Mouse (Mus musculus): ENCODE data around the gene Sgms1. TPM values are rescaled to one million over a fixed set of nuclear protein-coding genes. Genes with fewer than 3 reads are reported as not detected.
"Not testable (repeated sequence)": the region's sequence is repeated elsewhere in the genome, so short reads cannot be mapped to it uniquely, and the experiment has no call there.

Sgms1 gene
- polyA plus RNA-seq, 1 experiment from 2014 or later = 43.0 TPM

DNA sequence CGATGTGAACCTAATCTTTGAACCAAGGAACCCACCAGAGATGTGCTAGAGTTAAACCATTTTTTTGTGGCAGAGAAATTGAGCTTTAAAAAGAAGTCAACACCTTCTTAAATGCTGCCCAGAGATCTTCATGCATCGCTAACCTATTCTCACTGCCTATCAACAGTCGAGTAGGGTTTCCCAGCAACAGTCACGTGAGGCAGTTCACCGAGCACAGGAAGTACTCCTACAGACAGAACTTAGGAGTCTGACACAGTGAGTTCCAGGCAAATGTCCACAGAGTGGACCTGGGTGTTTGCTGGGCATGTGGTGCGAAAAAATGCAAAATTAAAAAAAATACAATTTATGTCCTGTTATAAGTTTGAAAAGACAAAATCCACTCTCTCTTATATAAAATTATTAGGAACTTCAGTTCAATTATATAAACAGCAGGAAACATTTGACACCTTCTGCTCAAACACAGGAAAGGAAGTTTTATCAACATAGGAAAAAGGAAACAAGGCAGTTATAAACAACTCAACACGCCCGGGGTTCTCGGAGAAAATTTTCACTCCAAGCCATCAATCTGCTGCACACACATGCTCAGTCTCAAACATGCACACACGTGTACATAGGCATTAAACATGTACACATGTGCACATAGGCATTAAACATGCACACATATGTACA is 64.3 kb downstream of the Sgms1 start:
- WGBS = 52% methylated on average over 10 of the region's 10 CpGs
- no peak overlapping the region for H3K9ac ChIP-seq (ENCODE audit: low read length)
- no peaks in the 10 kb centered on the region for H3K9me3 ChIP-seq (replicated peaks; ENCODE audit: control insufficient read depth, low read length)
- H3K27me3 ChIP-seq (ENCODE audit: control insufficient read depth, insufficient read depth, low read length) = no peaks in the 10 kb centered on the region
- no peak overlapping the region for H3K4me3 ChIP-seq (replicated peaks; ENCODE audit: low read length)
- ATAC-seq (ENCODE audit: insufficient read depth, low FRiP score) = no peak
- H3K36me3 ChIP-seq (ENCODE audit: control insufficient read depth, insufficient read depth, low read length) = no peaks in the 10 kb centered on the region
- no peak overlapping the region for H3K4me2 ChIP-seq (ENCODE audit: low read depth, low read length)
- no peak overlapping the region for H3K27ac ChIP-seq (ENCODE audit: low read length)
- peaks cover 25% of the 10 kb centered on the region for H3K4me1 ChIP-seq (ENCODE audit: control insufficient read depth, insufficient read depth, low read length)

DNA sequence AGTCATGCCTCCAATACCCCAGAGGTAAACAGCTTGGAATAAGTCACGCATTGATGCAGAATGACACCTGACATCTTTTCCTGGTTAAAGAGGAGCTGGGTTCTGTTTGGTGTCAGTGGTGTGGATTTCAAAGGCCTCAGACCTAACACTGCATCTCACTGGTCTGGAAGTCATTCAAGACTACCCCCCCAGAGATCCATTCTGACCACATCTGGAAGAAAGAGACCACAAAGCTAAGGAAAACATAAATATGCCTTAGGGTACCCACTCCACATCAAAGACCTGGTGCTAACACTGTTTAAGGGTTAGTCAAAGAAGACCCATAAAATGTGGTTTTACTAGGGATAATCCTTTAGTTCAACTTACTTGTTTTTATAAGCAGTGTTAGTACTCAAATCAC is 65.0 kb downstream of the Sgms1 start:
- Histone ChIP-seq H3K4me1 (ENCODE audit: control insufficient read depth, insufficient read depth, low read length) (peaks cover 24% of the 10 kb centered on the region), H3K4me3 (replicated peaks; ENCODE audit: low read length) (no peak overlapping the region), H3K4me2 (ENCODE audit: low read depth, low read length) (no peak overlapping the region), H3K36me3 (ENCODE audit: control insufficient read depth, insufficient read depth, low read length) (no peaks in the 10 kb centered on the region), H3K27ac (ENCODE audit: low read length) (no peak overlapping the region), H3K9ac (ENCODE audit: low read length) (no peak overlapping the region), H3K9me3 (replicated peaks; ENCODE audit: control insufficient read depth, low read length) (no peaks in the 10 kb centered on the region), H3K27me3 (ENCODE audit: control insufficient read depth, insufficient read depth, low read length) (no peaks in the 10 kb centered on the region)
- 94% methylated on average over 1 of the region's 1 CpGs for WGBS
- ATAC-seq (ENCODE audit: insufficient read depth, low FRiP score) = no peak

- Histone ChIP-seq H3K4me1 (ENCODE audit: control insufficient read depth, insufficient read depth, low read length) (peaks cover 24% of the 10 kb centered on the region), H3K9ac (ENCODE audit: low read length) (no peak overlapping the region), H3K9me3 (replicated peaks; ENCODE audit: control insufficient read depth, low read length) (no peaks in the 10 kb centered on the region), H3K27me3 (ENCODE audit: control insufficient read depth, insufficient read depth, low read length) (no peaks in the 10 kb centered on the region), H3K4me2 (ENCODE audit: low read depth, low read length) (peak overlapping the region; percentile 8), H3K4me3 (replicated peaks; ENCODE audit: low read length) (no peak overlapping the region), H3K36me3 (ENCODE audit: control insufficient read depth, insufficient read depth, low read length) (no peaks in the 10 kb centered on the region), H3K27ac (ENCODE audit: low read length) (peak overlapping the region; percentile 90)
- ATAC-seq (ENCODE audit: insufficient read depth, low FRiP score) = peak; percentile 59; the same call in 1 of the 2 replicates
- WGBS = 57% methylated on average over 11 of the region's 11 CpGs
Observed at GRCm38 (mm10) chr19:32323070-32323469, 66.4 kb downstream of the Sgms1 start.

- H3K4me3 ChIP-seq (replicated peaks; ENCODE audit: low read length) = no peak overlapping the region
- H3K4me1 ChIP-seq (ENCODE audit: control insufficient read depth, insufficient read depth, low read length) = peaks cover 24% of the 10 kb centered on the region
- 44% methylated on average over 3 of the region's 3 CpGs for WGBS
Observed at GRCm38 (mm10) chr19:32322429-32323035, 67.0 kb downstream of the Sgms1 start.

DNA sequence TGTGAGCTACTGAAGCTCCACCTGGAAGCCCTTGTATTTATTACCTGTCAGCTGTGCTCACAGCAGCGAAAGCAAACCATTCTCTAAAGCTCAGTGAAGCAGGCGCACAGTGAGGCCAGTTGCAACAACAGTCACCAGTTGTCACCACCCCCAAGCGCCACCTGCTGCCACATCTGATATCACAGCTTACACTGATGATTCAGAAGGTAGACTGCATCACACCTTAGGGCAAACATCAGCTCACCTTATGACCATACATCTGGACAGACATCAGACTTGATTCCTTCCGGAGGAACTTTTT is 69.2 kb downstream of the Sgms1 start:
- ATAC-seq (ENCODE audit: insufficient read depth, low FRiP score) = peak; percentile 37; the same call in 1 of the 2 replicates

More at GRCm38 (mm10) chr19:32322429-32323035, 67.0 kb downstream of the Sgms1 start:
- H3K4me2 ChIP-seq (ENCODE audit: low read depth, low read length) = peak overlapping the region; percentile 8
- H3K27ac ChIP-seq (ENCODE audit: low read length) = peak overlapping the region; percentile 90
- no peaks in the 10 kb centered on the region for H3K9me3 ChIP-seq (replicated peaks; ENCODE audit: control insufficient read depth, low read length)
- H3K36me3 ChIP-seq (ENCODE audit: control insufficient read depth, insufficient read depth, low read length) = no peaks in the 10 kb centered on the region
- H3K27me3 ChIP-seq (ENCODE audit: control insufficient read depth, insufficient read depth, low read length) = no peaks in the 10 kb centered on the region
- H3K9ac ChIP-seq (ENCODE audit: low read length) = peak overlapping the region; percentile 42
- peak; percentile 83 for ATAC-seq (ENCODE audit: insufficient read depth, low FRiP score)

DNA sequence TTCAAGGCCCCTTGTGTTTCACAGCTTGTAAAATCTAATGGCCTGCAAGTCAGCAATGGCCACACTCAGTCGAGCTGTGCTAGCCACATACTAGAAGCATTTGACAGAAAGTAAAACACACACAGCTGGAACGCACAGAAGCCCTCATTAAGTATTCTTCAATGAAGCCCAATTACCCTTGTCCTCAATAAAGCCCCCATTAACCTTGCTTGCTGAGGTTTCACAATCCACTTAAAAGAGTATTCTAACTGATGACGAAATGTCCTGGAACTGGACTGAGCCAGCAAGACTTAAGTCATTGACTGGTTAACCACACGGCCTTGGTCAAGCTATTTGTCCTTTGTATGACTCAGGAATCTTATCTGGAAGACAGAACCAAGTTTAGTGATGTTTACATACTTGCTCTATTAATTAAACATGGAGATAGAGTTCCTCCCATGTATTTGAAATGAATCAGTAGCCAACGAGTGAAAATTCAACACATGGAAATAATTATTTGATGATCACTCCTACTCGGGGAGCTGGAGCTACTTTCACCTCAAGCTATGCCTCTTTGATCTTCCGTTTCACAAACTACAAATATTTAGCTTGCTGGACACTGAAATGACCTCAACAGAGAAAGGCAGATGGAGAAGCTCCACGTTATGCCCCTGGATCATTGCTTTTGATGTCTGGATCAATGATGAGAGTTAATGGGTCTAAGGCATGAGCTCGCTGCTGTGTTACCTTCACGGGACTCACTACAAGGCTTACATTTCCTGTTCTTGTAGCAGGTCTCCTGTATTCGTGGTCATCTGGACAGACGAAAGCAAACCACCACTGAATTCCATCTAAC is 69.8 kb downstream of the Sgms1 start:
- ATAC-seq (ENCODE audit: insufficient read depth, low FRiP score) = no peak
- H3K27ac ChIP-seq (ENCODE audit: low read length) = no peak overlapping the region
- peaks cover 18% of the 10 kb centered on the region for H3K4me1 ChIP-seq (ENCODE audit: control insufficient read depth, insufficient read depth, low read length)
- H3K36me3 ChIP-seq (ENCODE audit: control insufficient read depth, insufficient read depth, low read length) = no peaks in the 10 kb centered on the region
- no peak overlapping the region for H3K9ac ChIP-seq (ENCODE audit: low read length)
- WGBS = 48% methylated on average over 12 of the region's 12 CpGs
- H3K27me3 ChIP-seq (ENCODE audit: control insufficient read depth, insufficient read depth, low read length) = no peaks in the 10 kb centered on the region
- no peaks in the 10 kb centered on the region for H3K9me3 ChIP-seq (replicated peaks; ENCODE audit: control insufficient read depth, low read length)
- H3K4me3 ChIP-seq (replicated peaks; ENCODE audit: low read length) = no peak overlapping the region
- H3K4me2 ChIP-seq (ENCODE audit: low read depth, low read length) = peak overlapping the region; percentile 13; the same call in 1 of the 2 replicates

More for the DNA sequence above, 69.2 kb downstream of the Sgms1 start:
- no peak overlapping the region for H3K27ac ChIP-seq (ENCODE audit: low read length)
- H3K36me3 ChIP-seq (ENCODE audit: control insufficient read depth, insufficient read depth, low read length) = no peaks in the 10 kb centered on the region
- peak overlapping the region; percentile 13; the same call in 1 of the 2 replicates for H3K4me2 ChIP-seq (ENCODE audit: low read depth, low read length)
- H3K4me3 ChIP-seq (replicated peaks; ENCODE audit: low read length) = no peak overlapping the region
- H3K9me3 ChIP-seq (replicated peaks; ENCODE audit: control insufficient read depth, low read length) = no peaks in the 10 kb centered on the region
- no peaks in the 10 kb centered on the region for H3K27me3 ChIP-seq (ENCODE audit: control insufficient read depth, insufficient read depth, low read length)
- H3K4me1 ChIP-seq (ENCODE audit: control insufficient read depth, insufficient read depth, low read length) = peaks cover 23% of the 10 kb centered on the region
- 49% methylated on average over 4 of the region's 4 CpGs for WGBS
- H3K9ac ChIP-seq (ENCODE audit: low read length) = no peak overlapping the region

- Histone ChIP-seq H3K36me3 (ENCODE audit: control insufficient read depth, insufficient read depth, low read length) (no peaks in the 10 kb centered on the region), H3K9me3 (replicated peaks; ENCODE audit: control insufficient read depth, low read length) (no peaks in the 10 kb centered on the region), H3K27ac (ENCODE audit: low read length) (no peak overlapping the region), H3K4me1 (ENCODE audit: control insufficient read depth, insufficient read depth, low read length) (peaks cover 17% of the 10 kb centered on the region; the same call in 1 of the 2 replicates), H3K9ac (ENCODE audit: low read length) (no peak overlapping the region), H3K27me3 (ENCODE audit: control insufficient read depth, insufficient read depth, low read length) (no peaks in the 10 kb centered on the region), H3K4me2 (ENCODE audit: low read depth, low read length) (no peak overlapping the region), H3K4me3 (replicated peaks; ENCODE audit: low read length) (no peak overlapping the region)
- 59% methylated on average over 1 of the region's 1 CpGs for WGBS
- ATAC-seq (ENCODE audit: insufficient read depth, low FRiP score) = no peak
Observed at GRCm38 (mm10) chr19:32319057-32319456, 70.5 kb downstream of the Sgms1 start.

- not testable (repeated sequence) for H3K4me2 ChIP-seq (ENCODE audit: low read depth, low read length); H3K4me3 ChIP-seq (replicated peaks; ENCODE audit: low read length); H3K4me1 ChIP-seq (ENCODE audit: control insufficient read depth, insufficient read depth, low read length); H3K27ac ChIP-seq (ENCODE audit: low read length); ATAC-seq (ENCODE audit: insufficient read depth, low FRiP score); H3K36me3 ChIP-seq (ENCODE audit: control insufficient read depth, insufficient read depth, low read length); H3K9me3 ChIP-seq (replicated peaks; ENCODE audit: control insufficient read depth, low read length); H3K27me3 ChIP-seq (ENCODE audit: control insufficient read depth, insufficient read depth, low read length); H3K9ac ChIP-seq (ENCODE audit: low read length)
- 94% methylated on average over 1 of the region's 1 CpGs for WGBS
Observed at GRCm38 (mm10) chr19:32317347-32317746, 72.2 kb downstream of the Sgms1 start.

- peaks cover 3% of the 10 kb centered on the region; the same call in 1 of the 2 replicates for H3K4me1 ChIP-seq (ENCODE audit: control insufficient read depth, insufficient read depth, low read length)
- no peak overlapping the region for H3K27ac ChIP-seq (ENCODE audit: low read length)
- no peak overlapping the region for H3K4me3 ChIP-seq (replicated peaks; ENCODE audit: low read length)
- H3K36me3 ChIP-seq (ENCODE audit: control insufficient read depth, insufficient read depth, low read length) = no peaks in the 10 kb centered on the region
- no peak for ATAC-seq (ENCODE audit: insufficient read depth, low FRiP score)
- H3K9me3 ChIP-seq (replicated peaks; ENCODE audit: control insufficient read depth, low read length) = no peaks in the 10 kb centered on the region
- no peak overlapping the region for H3K4me2 ChIP-seq (ENCODE audit: low read depth, low read length)
- WGBS = 88% methylated on average over 4 of the region's 4 CpGs
- no peaks in the 10 kb centered on the region for H3K27me3 ChIP-seq (ENCODE audit: control insufficient read depth, insufficient read depth, low read length)
- no peak overlapping the region for H3K9ac ChIP-seq (ENCODE audit: low read length)
Observed at GRCm38 (mm10) chr19:32313304-32313703, 76.2 kb downstream of the Sgms1 start.
